8 mouse cellular contexts compared by ENCODE assay signal in the genomic region with DNA sequence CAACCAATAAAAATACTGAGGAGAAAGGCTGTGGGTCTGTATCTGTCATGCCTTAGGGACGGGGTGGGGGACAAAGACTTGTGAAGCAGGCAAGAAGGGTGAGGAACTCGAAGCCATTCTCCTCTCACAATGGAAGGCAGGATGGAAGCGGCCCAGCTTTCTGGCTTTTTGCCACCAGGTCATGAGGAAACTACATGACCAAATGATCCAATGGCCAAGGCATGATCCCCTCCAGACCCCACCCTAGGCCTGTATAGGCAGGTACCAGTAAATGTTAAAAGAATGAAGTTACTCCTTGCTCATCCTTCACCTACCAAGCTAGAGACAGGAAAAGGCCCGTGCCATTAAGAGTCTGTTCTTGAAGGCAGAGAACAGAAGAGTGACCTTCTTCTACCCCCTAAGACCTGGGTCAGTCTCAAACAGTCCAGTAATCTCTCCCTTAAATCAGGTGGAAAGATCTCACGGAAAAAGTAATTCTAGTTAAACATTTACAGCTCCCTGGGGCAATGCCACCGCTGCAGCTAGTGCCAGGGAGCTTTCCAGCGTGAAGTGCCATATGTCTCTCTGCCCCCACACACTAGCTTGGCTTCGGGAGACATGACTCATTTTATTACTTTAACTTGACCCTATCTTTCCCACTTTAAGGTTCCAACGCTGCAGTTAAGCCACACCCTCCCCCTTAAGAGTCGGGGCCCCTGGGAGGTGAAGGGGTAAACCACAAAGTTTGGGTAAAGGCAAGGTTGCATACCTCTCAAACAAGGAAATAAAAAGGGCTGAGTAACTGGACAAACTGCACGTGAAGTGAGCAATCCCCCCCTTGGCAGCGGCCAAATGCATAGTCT. TPM values are rescaled to one million over a fixed set of nuclear protein-coding genes. Genes with fewer than 3 reads are reported as not detected.
A peak's percentile ranks its signal among the peaks of the same experiment; 100 is the strongest.
DNase-seq lines count a peak whose midpoint lies in the region; ATAC-seq and TF ChIP-seq lines count a peak whose summit lies in the region.

No protein-coding gene starts in this region.

- peaks cover 7% of the 10 kb centered on the region for H3K4me1 ChIP-seq in heart, adult 2 months (ENCODE audit: control insufficient read depth, insufficient read depth, low read length)
- H3K4me1 ChIP-seq in ES-E14 (ENCODE audit: control insufficient read depth in 2 of 2, insufficient read depth in 2 of 2, low read length in 2 of 2, poor library complexity in 1 of 2): peaks cover 0 to 12% of the 10 kb centered on the region in 2 experiments; a peak in 3 of 4 replicates
- peaks cover 17% of the 10 kb centered on the region for H3K4me1 ChIP-seq in midbrain, embryonic 11.5 days (ENCODE audit: control insufficient read depth, insufficient read depth, low read length)

- H3K27ac ChIP-seq in heart, adult 2 months: no peak overlapping the region
- H3K27ac ChIP-seq in ES-E14 (ENCODE audit: insufficient read depth, low read depth, low read length, poor library complexity, severe bottlenecking): no peak overlapping the region
- no peak overlapping the region for H3K27ac ChIP-seq in midbrain, embryonic 11.5 days (ENCODE audit: low read depth, low read length)

- no peak for TF ChIP-seq CTCF in heart, adult 2 months (IDR thresholded peaks at IDR 0.05)

- peak overlapping the region; percentile 87 for H3K4me2 ChIP-seq in midbrain, embryonic 11.5 days

- H3K27me3 ChIP-seq in heart, adult 2 months (ENCODE audit: control insufficient read depth, insufficient read depth, low read length): no peaks in the 10 kb centered on the region
- H3K27me3 ChIP-seq in midbrain, embryonic 11.5 days (ENCODE audit: control insufficient read depth, insufficient read depth, low read length): no peaks in the 10 kb centered on the region; the same call in 1 of the 2 replicates

- peak overlapping the region; percentile 93 for H3K4me3 ChIP-seq in heart, adult 2 months
- H3K4me3 ChIP-seq in ES-E14 (ENCODE audit: insufficient read depth in 1 of 2, low read depth in 1 of 2, low read length in 2 of 2, poor library complexity in 1 of 2, severe bottlenecking in 1 of 2): peak overlapping the region; percentile 73 to 95
- H3K4me3 ChIP-seq in midbrain, embryonic 11.5 days (ENCODE audit: low read depth, low read length): peak overlapping the region; percentile 54

- no peak for DNase-seq in heart, adult 2 months
- DNase-seq in heart, postnatal 10 days: no peak
- no peak for DNase-seq in ES-E14 (ENCODE audit: low read depth, low spot score)
- DNase-seq in kidney, postnatal 4 days: peak; percentile 56 to 72
- peak; percentile 79 for DNase-seq in midbrain, embryonic 11.5 days (ENCODE audit: low spot score, missing footprints)

- no peak for TF ChIP-seq POLR2A in heart, adult 2 months (IDR thresholded peaks at IDR 0.05; ENCODE audit: insufficient read depth, low read depth, low read length)

- TF ChIP-seq EP300 in heart, adult 2 months (IDR thresholded peaks at IDR 0.05; ENCODE audit: insufficient read depth, low read depth, low read length): no peak

- no peaks in the 10 kb centered on the region; the same call in 1 of the 2 replicates for H3K36me3 ChIP-seq in heart, adult 2 months (ENCODE audit: control insufficient read depth, insufficient read depth, low read length)
- H3K36me3 ChIP-seq in ES-E14 (ENCODE audit: control insufficient read depth, insufficient read depth, low read length, poor library complexity, severe bottlenecking): no peaks in the 10 kb centered on the region
- no peaks in the 10 kb centered on the region for H3K36me3 ChIP-seq in midbrain, embryonic 11.5 days (ENCODE audit: control insufficient read depth, insufficient read depth, low read length)

- H3K9me3 ChIP-seq in ES-E14 (ENCODE audit: control insufficient read depth, insufficient read depth, low read depth, low read length): no peaks in the 10 kb centered on the region
- no peaks in the 10 kb centered on the region for H3K9me3 ChIP-seq in midbrain, embryonic 11.5 days (ENCODE audit: control insufficient read depth, low read length)

- WGBS in heart, adult 2 months: 48% methylated on average over 12 of the region's 12 CpGs
- WGBS in midbrain, embryonic 11.5 days: 81% methylated on average over 12 of the region's 12 CpGs

- intact Hi-C loops in heart, adult 2 months (cut with DNase I): loop anchor here (2.0 kb wide), 2 partner anchors 15 to 25 kb away; a partner anchor contains a TSS
- intact Hi-C loops in heart, postnatal 10 days (cut with DNase I): loop anchor here (2.0 kb wide), 1 partner anchor 25 kb away; a partner anchor contains a TSS

- no peaks in the 10 kb centered on the region for H3K79me2 ChIP-seq in heart, adult 2 months (replicated peaks; ENCODE audit: control insufficient read depth, insufficient read depth, low read length)

- H3K9ac ChIP-seq in heart, adult 2 months (ENCODE audit: low read depth, low read length): no peak overlapping the region
- peak overlapping the region; percentile 72 for H3K9ac ChIP-seq in ES-E14 (ENCODE audit: insufficient read depth, low read depth, low read length, poor library complexity, severe bottlenecking)
- peak overlapping the region; percentile 76 for H3K9ac ChIP-seq in midbrain, embryonic 11.5 days (ENCODE audit: low read length)

- in situ Hi-C loops in ES-E14 (cut with MboI; ENCODE audit: low sequenced_read_pairs in 2 of 2, unreplicated experiment in 2 of 2): no loop called here

- peak; percentile 15; the same call in 1 of the 2 replicates for ATAC-seq in granulocyte monocyte progenitor cell, adult 5-6 weeks (replicated peaks; ENCODE audit: poor library complexity, severe bottlenecking)
- no peak for ATAC-seq in midbrain, embryonic 11.5 days (ENCODE audit: low FRiP score)
- ATAC-seq in CD4-positive, CD25-positive, alpha-beta regulatory T cell, adult 4 months: no peak
- no peak for ATAC-seq in erythroid progenitor cell, adult 5-6 weeks (replicated peaks; ENCODE audit: low FRiP score, poor library complexity, severe bottlenecking)

RNA-seq across cellular contexts. Expression of a gene that starts 1.2 kb away (rescaled TPM):
- under 1 TPM; 0.23 to 0.36 TPM for total RNA-seq in heart, adult 2 months (2021)
- polyA plus RNA-seq in heart, adult 2 months (2012; rRNA removed): 0.06 and 0.12 TPM in 2 replicates
- total RNA-seq in heart, postnatal 10 days (2021): under 1 TPM; 0.14 to 0.57 TPM
- 2.1 and 2.4 TPM in 2 replicates for total RNA-seq in ES-E14 (2012; rRNA removed)
- total RNA-seq in granulocyte monocyte progenitor cell, adult 5-6 weeks (2014; fragmentation: Nextera tagmentation): not detected in 2 replicates
- 0.72 and 3.3 TPM in 2 replicates for total RNA-seq in granulocyte monocyte progenitor cell, adult 5-6 weeks (2017)
- polyA plus RNA-seq in midbrain, embryonic 11.5 days (2014; fragmentation: Nextera tagmentation; extraction: Ambion mirVana): 1.4 and 1.7 TPM in 2 replicates
- under 1 TPM in 1 of 2 experiments, not detected in 1; 0.97 TPM for polyA plus RNA-seq in CD4-positive, CD25-positive, alpha-beta regulatory T cell, adult 4 months (2017; shearing (Covaris generic))
- 5.8 and 10.1 TPM in 2 replicates for total RNA-seq in erythroid progenitor cell, adult 5-6 weeks (2015; ENCODE audit: low replicate concordance)
- total RNA-seq in erythroid progenitor cell, adult 5-6 weeks (2017; ENCODE audit: low replicate concordance): 11.1 and 11.6 TPM in 2 replicates

RNA-seq across cellular contexts. Expression of a gene that starts 1.3 kb away (rescaled TPM):
- 100 to 1,000 TPM in 1 of 2 experiments, 10 to 100 TPM in 1; 88.4 to 101 TPM for total RNA-seq in heart, adult 2 months (2021)
- polyA plus RNA-seq in heart, adult 2 months (2012; rRNA removed): 153 and 302 TPM in 2 replicates
- total RNA-seq in heart, postnatal 10 days (2021): 10 to 100 TPM; 84.2 to 92.6 TPM
- 107 and 139 TPM in 2 replicates for total RNA-seq in ES-E14 (2012; rRNA removed)
- total RNA-seq in granulocyte monocyte progenitor cell, adult 5-6 weeks (2014; fragmentation: Nextera tagmentation): 53.2 and 61.3 TPM in 2 replicates
- 32.3 and 35.5 TPM in 2 replicates for total RNA-seq in granulocyte monocyte progenitor cell, adult 5-6 weeks (2017)
- polyA plus RNA-seq in midbrain, embryonic 11.5 days (2014; fragmentation: Nextera tagmentation; extraction: Ambion mirVana): 213 and 220 TPM in 2 replicates
- polyA plus RNA-seq in CD4-positive, CD25-positive, alpha-beta regulatory T cell, adult 4 months (2017; shearing (Covaris generic)): 100 to 1,000 TPM; 132 to 135 TPM
- total RNA-seq in erythroid progenitor cell, adult 5-6 weeks (2015; ENCODE audit: low replicate concordance): 19.8 and 33.1 TPM in 2 replicates
- total RNA-seq in erythroid progenitor cell, adult 5-6 weeks (2017; ENCODE audit: low replicate concordance): 5.3 and 16.2 TPM in 2 replicates

RNA-seq across cellular contexts. Expression of a gene that starts 17.2 kb away (rescaled TPM):
- 10 to 100 TPM in 1 of 2 experiments, 1 to 10 TPM in 1; 9.2 to 12.6 TPM for total RNA-seq in heart, adult 2 months (2021)
- polyA plus RNA-seq in heart, adult 2 months (2012; rRNA removed): 12.1 and 13.9 TPM in 2 replicates
- 1 to 10 TPM; 5.7 to 7.6 TPM for total RNA-seq in heart, postnatal 10 days (2021)
- 0.49 and 1.1 TPM in 2 replicates for total RNA-seq in ES-E14 (2012; rRNA removed)
- not detected in 2 replicates for total RNA-seq in granulocyte monocyte progenitor cell, adult 5-6 weeks (2014; fragmentation: Nextera tagmentation)
- 2.6 TPM in 1 of 2 replicates, not detected in the other for total RNA-seq in granulocyte monocyte progenitor cell, adult 5-6 weeks (2017)
- polyA plus RNA-seq in midbrain, embryonic 11.5 days (2014; fragmentation: Nextera tagmentation; extraction: Ambion mirVana): 4.8 and 5.2 TPM in 2 replicates
- 1 to 10 TPM in 1 of 2 experiments, under 1 TPM in 1; 0.91 to 1.4 TPM for polyA plus RNA-seq in CD4-positive, CD25-positive, alpha-beta regulatory T cell, adult 4 months (2017; shearing (Covaris generic))
- 0.72 and 5.9 TPM in 2 replicates for total RNA-seq in erythroid progenitor cell, adult 5-6 weeks (2015; ENCODE audit: low replicate concordance)
- total RNA-seq in erythroid progenitor cell, adult 5-6 weeks (2017; ENCODE audit: low replicate concordance): 2.8 and 3.1 TPM in 2 replicates

RNA-seq across cellular contexts. Expression of a gene that starts 24.1 kb away (rescaled TPM):
- total RNA-seq in heart, adult 2 months (2021): 10 to 100 TPM; 82.5 to 90.1 TPM
- 83.2 and 96.8 TPM in 2 replicates for polyA plus RNA-seq in heart, adult 2 months (2012; rRNA removed)
- total RNA-seq in heart, postnatal 10 days (2021): 100 to 1,000 TPM in 1 of 2 experiments, 10 to 100 TPM in 1; 97.5 to 111 TPM
- 105 and 135 TPM in 2 replicates for total RNA-seq in ES-E14 (2012; rRNA removed)
- total RNA-seq in granulocyte monocyte progenitor cell, adult 5-6 weeks (2014; fragmentation: Nextera tagmentation): 176 and 203 TPM in 2 replicates
- total RNA-seq in granulocyte monocyte progenitor cell, adult 5-6 weeks (2017): 76.7 and 80.4 TPM in 2 replicates
- polyA plus RNA-seq in midbrain, embryonic 11.5 days (2014; fragmentation: Nextera tagmentation; extraction: Ambion mirVana): 122 and 130 TPM in 2 replicates
- polyA plus RNA-seq in CD4-positive, CD25-positive, alpha-beta regulatory T cell, adult 4 months (2017; shearing (Covaris generic)): 100 to 1,000 TPM; 132 to 144 TPM
- 133 and 142 TPM in 2 replicates for total RNA-seq in erythroid progenitor cell, adult 5-6 weeks (2015; ENCODE audit: low replicate concordance)
- total RNA-seq in erythroid progenitor cell, adult 5-6 weeks (2017; ENCODE audit: low replicate concordance): 27.3 and 31.7 TPM in 2 replicates

RNA-seq across cellular contexts. Expression of a gene that starts 24.5 kb away (rescaled TPM):
- 10 to 100 TPM; 86.3 to 86.5 TPM for total RNA-seq in heart, adult 2 months (2021)
- 36.1 and 43.7 TPM in 2 replicates for polyA plus RNA-seq in heart, adult 2 months (2012; rRNA removed)
- 100 to 1,000 TPM in 1 of 2 experiments, 10 to 100 TPM in 1; 94.3 to 109 TPM for total RNA-seq in heart, postnatal 10 days (2021)
- total RNA-seq in ES-E14 (2012; rRNA removed): 80.6 and 89.2 TPM in 2 replicates
- total RNA-seq in granulocyte monocyte progenitor cell, adult 5-6 weeks (2014; fragmentation: Nextera tagmentation): 58.4 and 81.1 TPM in 2 replicates
- 177 and 214 TPM in 2 replicates for total RNA-seq in granulocyte monocyte progenitor cell, adult 5-6 weeks (2017)
- 163 and 179 TPM in 2 replicates for polyA plus RNA-seq in midbrain, embryonic 11.5 days (2014; fragmentation: Nextera tagmentation; extraction: Ambion mirVana)
- 10 to 100 TPM; 68.1 to 99.6 TPM for polyA plus RNA-seq in CD4-positive, CD25-positive, alpha-beta regulatory T cell, adult 4 months (2017; shearing (Covaris generic))
- total RNA-seq in erythroid progenitor cell, adult 5-6 weeks (2015; ENCODE audit: low replicate concordance): 71.4 and 72.5 TPM in 2 replicates
- total RNA-seq in erythroid progenitor cell, adult 5-6 weeks (2017; ENCODE audit: low replicate concordance): 273 TPM in 2 replicates

Comparison
In these comparisons a context has a peak if more than half of its experiments do, and no peak if none do; other contexts are left out.
1. DNase-seq: peak in kidney, postnatal 4 days (2 of 2) and midbrain, embryonic 11.5 days (single experiment); none in heart, adult 2 months (0 of 2), heart, postnatal 10 days (0 of 2) and ES-E14 (single experiment).
2. Peak in every context shown above with its lines, with median percentiles within 50 percentile points of each other: H3K4me3 ChIP-seq.